Mouse (Mus musculus) liver, embryonic 18 days (tissue): ENCODE data around the gene Rnf4. TPM values are rescaled to one million over a fixed set of nuclear protein-coding genes. Genes with fewer than 3 reads are reported as not detected.

Experiments
- polyA plus RNA-seq: library from polyadenylated mRNA; depleted of rRNA; stranded (reverse); fragments of >200 nt; gene quantifications from 2 replicates; pipeline ENCODE4 v1.2.3, GENCODE M21; 2012; rRNA removed

The Rnf4 gene
- 51.7 and 55.0 TPM in 2 replicates for polyA plus RNA-seq

GRCm38 (mm10) chr5:34336097-34336774, at the start of gene Rnf4:
Gene Rnf4 (plus strand): TSS chr5:34336289.

GRCm38 (mm10) chr5:34288154-34288716, 47.9 kb upstream of the Rnf4 start, which contains the start of the genes Zfyve28 and Cfap99:
Gene Zfyve28 (minus strand): TSS chr5:34288449.
Gene Cfap99 (plus strand): TSS chr5:34288600.

GRCm38 (mm10) chr5:34369341-34370021, 33.4 kb downstream of the Rnf4 start, which contains the start of gene Fam193a:
Gene Fam193a (plus strand): TSS chr5:34369933.

Other genes with a start within 250 kb of the Rnf4 start
- 0.15 and 0.30 TPM in 2 replicates for gene Poln, start 166.8 kb upstream of the Rnf4 start, polyA plus RNA-seq
- gene Haus3, start 166.8 kb upstream of the Rnf4 start, polyA plus RNA-seq: 5.5 and 6.0 TPM in 2 replicates
- gene Mxd4, start 148.6 kb upstream of the Rnf4 start, polyA plus RNA-seq: 18.8 and 19.7 TPM in 2 replicates
- 0.06 and 0.08 TPM in 2 replicates for gene Zfyve28, start 47.8 kb upstream of the Rnf4 start, polyA plus RNA-seq
- gene Cfap99, start 47.7 kb upstream of the Rnf4 start, polyA plus RNA-seq: not detected in 2 replicates
- 5.2 and 7.4 TPM in 2 replicates for gene Fam193a, start 33.6 kb downstream of the Rnf4 start, polyA plus RNA-seq
- 6.5 and 7.0 TPM in 2 replicates for gene Tnip2, start 177.7 kb downstream of the Rnf4 start, polyA plus RNA-seq
- 6.1 and 7.6 TPM in 2 replicates for gene Sh3bp2, start 189.5 kb downstream of the Rnf4 start, polyA plus RNA-seq
- gene Add1, start 237.4 kb downstream of the Rnf4 start, polyA plus RNA-seq: 75.0 and 79.9 TPM in 2 replicates